Mouse (Mus musculus) kidney, postnatal 0 days (tissue): ENCODE measurements around the gene Gm49601. TPM values are rescaled to one million over a fixed set of nuclear protein-coding genes. Genes with fewer than 3 reads are reported as not detected.
A peak's percentile ranks its signal among the peaks of the same experiment; 100 is the strongest.

Experiments
- ATAC-seq: fragments of 200-750 bp; cut with Nextera tagmentation; replicated peaks from 2 replicates; pipeline ENCODE4 v1.8.0; 2017; ENCODE audit warnings: low read depth, moderate number of reproducible peaks, moderate TSS enrichment, moderate library complexity; ENCODE audit not compliant: low FRiP score
- DNase-seq: peaks from one replicate; pipeline ENCODE4 v3.0.0-alpha.2; 2016; ENCODE audit warnings: low spot score
- H3K27ac ChIP-seq: fragments of 300-500 bp; sonication (generic); 2 replicates; pipeline ENCODE4 v1.5.1; 2014; ENCODE audit warnings: mild to moderate bottlenecking
- H3K27me3 ChIP-seq: fragments of 300-500 bp; sonication (generic); 2 replicates; pipeline ENCODE4 v1.6.1; 2014; ENCODE audit warnings: low read length, mixed read lengths; ENCODE audit not compliant: insufficient read depth
- H3K36me3 ChIP-seq: fragments of 300-500 bp; sonication (generic); 2 replicates; pipeline ENCODE4 v1.6.1; 2014; ENCODE audit warnings: low read length, mixed read lengths; ENCODE audit not compliant: insufficient read depth
- H3K4me1 ChIP-seq: fragments of 300-500 bp; sonication (generic); replicated peaks from 2 replicates; pipeline ENCODE4 v1.6.1; 2014; ENCODE audit warnings: antibody characterized with exemption, low read length, mixed read lengths; ENCODE audit not compliant: insufficient read depth
- H3K4me2 ChIP-seq: fragments of 300-500 bp; sonication (generic); 2 replicates; pipeline ENCODE4 v1.6.1; 2014; ENCODE audit warnings: mild to moderate bottlenecking, low read length, moderate library complexity, mixed read lengths
- H3K4me3 ChIP-seq: fragments of 300-500 bp; sonication (generic); replicated peaks from 2 replicates; pipeline ENCODE4 v1.5.1; 2014; ENCODE audit warnings: low read depth, low read length
- H3K9ac ChIP-seq: fragments of 300-500 bp; sonication (generic); 2 replicates; pipeline ENCODE4 v1.6.1; 2014; ENCODE audit warnings: low read depth, low read length
- H3K9me3 ChIP-seq: fragments of 300-500 bp; sonication (generic); replicated peaks from 2 replicates; pipeline ENCODE4 v1.6.1; 2016; ENCODE audit warnings: low read length, inconsistent platforms, mixed read lengths
- CTCF ChIP-seq: IDR thresholded peaks from 2 replicates; pipeline ENCODE4 v1.5.1; 2016; ENCODE audit warnings: antibody characterized with exemption, low read depth, mild to moderate bottlenecking, moderate library complexity
- WGBS: fragments of 180-500 bp; shearing (Covaris S2); extraction: QIAGEN DNeasy Blood & Tissue Kit; methylation state at CpG from one replicate; pipeline ENCODE4 v1.1.7; 2014; 5-methylcytosine and 5-hydroxymethylcytosine counted together
- polyA plus RNA-seq: library from polyadenylated mRNA; unstranded; fragments of >200 nt; fragmentation: Nextera tagmentation; extraction: Ambion mirVana; gene quantifications from 2 replicates; pipeline ENCODE4 v1.2.1, GENCODE M21; 2015

Gene Gm49601
- polyA plus RNA-seq, 1 experiment from 2014 or later: 1.3 TPM

- Histone ChIP-seq H3K36me3 (no peaks in the 10 kb centered on the region), H3K4me3 (no peak overlapping the region), H3K27me3 (peaks cover 43% of the 10 kb centered on the region), H3K9ac (no peak overlapping the region), H3K27ac (no peak overlapping the region), H3K4me2 (peak overlapping the region; percentile 44), H3K9me3 (no peaks in the 10 kb centered on the region), H3K4me1 (peaks cover 3% of the 10 kb centered on the region; the same call in 1 of the 2 replicates)
- TF ChIP-seq CTCF: peak; percentile 95
- 3% methylated on average over 27 of the region's 27 CpGs for whole genome bisulfite sequencing
- ATAC-seq (no peak; the same call in 1 of the 2 replicates), DNase-seq (peak; percentile 93)
Observed at GRCm38 (mm10) chr16:18617370-18618065, 8.7 kb downstream of the Gm49601 start.

GRCm38 (mm10) chr16:18613301-18613700, 12.9 kb downstream of the Gm49601 start:
- no peak for TF ChIP-seq CTCF
- ATAC-seq (no peak), DNase-seq (peak; percentile 42)
- WGBS: 37% methylated on average over 3 of the region's 3 CpGs
- H3K36me3 ChIP-seq: no peaks in the 10 kb centered on the region
- H3K27ac ChIP-seq: no peak overlapping the region
- no peaks in the 10 kb centered on the region for H3K9me3 ChIP-seq
- H3K4me3 ChIP-seq: no peak overlapping the region
- H3K27me3 ChIP-seq: peaks cover 8% of the 10 kb centered on the region; the same call in 1 of the 2 replicates
- H3K4me2 ChIP-seq: no peak overlapping the region
- H3K9ac ChIP-seq: no peak overlapping the region
- 0 out of 2 replicates have a peak, but pooled peaks cover 3% of the 10 kb centered on the region for H3K4me1 ChIP-seq

- Histone ChIP-seq H3K9me3 (no peaks in the 10 kb centered on the region), H3K9ac (no peak overlapping the region), H3K4me3 (no peak overlapping the region), H3K4me1 (0 out of 2 replicates have a peak, but pooled peaks cover under 1% of the 10 kb centered on the region), H3K27me3 (peaks cover 7% of the 10 kb centered on the region; the same call in 1 of the 2 replicates), H3K27ac (no peak overlapping the region), H3K4me2 (no peak overlapping the region), H3K36me3 (no peaks in the 10 kb centered on the region)
- 38% methylated on average over 13 of the region's 13 CpGs for WGBS
- no peak for TF ChIP-seq CTCF
- DNase-seq (no peak), ATAC-seq (no peak; the same call in 1 of the 2 replicates)
Observed at GRCm38 (mm10) chr16:18611752-18612151, 14.5 kb downstream of the Gm49601 start.

- no peak overlapping the region for H3K9ac ChIP-seq
- DNase-seq: no peak
- H3K27ac ChIP-seq: no peak overlapping the region
- H3K9me3 ChIP-seq: no peaks in the 10 kb centered on the region
- no peaks in the 10 kb centered on the region for H3K36me3 ChIP-seq
- 50% methylated on average over 2 of the region's 2 CpGs for WGBS
- H3K4me2 ChIP-seq: no peak overlapping the region
- no peak for ATAC-seq
- H3K27me3 ChIP-seq: peaks cover 7% of the 10 kb centered on the region; the same call in 1 of the 2 replicates
- 0 out of 2 replicates have a peak, but pooled peaks cover 1% of the 10 kb centered on the region for H3K4me1 ChIP-seq
- H3K4me3 ChIP-seq: no peak overlapping the region
- TF ChIP-seq CTCF: no peak
Observed at GRCm38 (mm10) chr16:18609099-18609498, 17.1 kb downstream of the Gm49601 start.

- 11% methylated on average over 11 of the region's 11 CpGs for WGBS
- peaks cover 7% of the 10 kb centered on the region; the same call in 1 of the 2 replicates for H3K27me3 ChIP-seq
- H3K4me2 ChIP-seq: peak overlapping the region; percentile 34; the same call in 1 of the 2 replicates
- H3K4me3 ChIP-seq: no peak overlapping the region
- ATAC-seq (no peak), DNase-seq (peak; percentile 70)
- H3K36me3 ChIP-seq: no peaks in the 10 kb centered on the region
- no peak overlapping the region for H3K9ac ChIP-seq
- no peak overlapping the region for H3K27ac ChIP-seq
- no peaks in the 10 kb centered on the region for H3K9me3 ChIP-seq
- 0 out of 2 replicates have a peak, but pooled peaks cover 2% of the 10 kb centered on the region for H3K4me1 ChIP-seq
- TF ChIP-seq CTCF: no peak
Observed at GRCm38 (mm10) chr16:18608226-18608625, 18.0 kb downstream of the Gm49601 start.

DNA sequence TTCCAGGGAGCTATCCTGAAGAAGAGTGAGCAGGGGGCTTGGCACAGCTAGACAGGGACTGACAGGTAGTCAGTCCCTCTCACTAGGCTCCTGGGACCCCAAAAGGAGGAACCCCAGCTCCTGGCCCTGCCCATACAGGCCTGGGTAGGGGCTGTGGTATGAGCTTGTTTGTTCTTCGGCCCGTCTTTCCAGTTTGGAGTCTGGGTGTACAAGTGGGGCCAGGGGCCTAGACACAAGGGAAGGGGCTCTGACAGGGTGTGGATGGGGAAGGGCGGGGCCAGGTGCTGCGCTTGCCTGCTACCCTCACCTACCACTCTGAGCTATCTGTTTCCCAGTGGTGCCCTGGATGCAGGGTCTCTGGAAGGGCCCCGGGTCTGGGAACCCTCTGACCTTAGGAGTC, 20.5 kb downstream of the Gm49601 start:
- Histone ChIP-seq H3K9me3 (no peaks in the 10 kb centered on the region), H3K9ac (no peak overlapping the region), H3K36me3 (no peaks in the 10 kb centered on the region), H3K27ac (no peak overlapping the region), H3K4me3 (no peak overlapping the region), H3K4me1 (0 out of 2 replicates have a peak, but pooled peaks cover 2% of the 10 kb centered on the region), H3K27me3 (peaks cover 3% of the 10 kb centered on the region; the same call in 1 of the 2 replicates), H3K4me2 (no peak overlapping the region)
- no peak for DNase-seq
- WGBS: 87% methylated on average over 5 of the region's 5 CpGs
- no peak for ATAC-seq
- no peak for TF ChIP-seq CTCF
